Mouse (Mus musculus): Measurements from ENCODE around the gene D1Pas1. TPM values are rescaled to one million over a fixed set of nuclear protein-coding genes. Genes with fewer than 3 reads are reported as not detected.

The D1Pas1 gene
- total RNA-seq (2017), result 0.12 TPM in 1 of 2 replicates, not detected in the other

- no peak for ATAC-seq (ENCODE audit: extremely low read depth, insufficient number of reproducible peaks, low FRiP score, poor library complexity, severe bottlenecking)
These were observed at the start of gene D1Pas1 for GRCm38 (mm10) chr1:186967201-186967812. Gene D1Pas1, plus strand, starts transcription at chr1:186967416.

- ATAC-seq (ENCODE audit: extremely low read depth, insufficient number of reproducible peaks, low FRiP score, poor library complexity, severe bottlenecking), result no peak
These were observed 44.5 kb upstream of the D1Pas1 start for GRCm38 (mm10) chr1:186922489-186923370.

GRCm38 (mm10) chr1:186924027-186924426 lies 43.2 kb upstream of the D1Pas1 start:
- no peak for ATAC-seq (ENCODE audit: extremely low read depth, insufficient number of reproducible peaks, low FRiP score, poor library complexity, severe bottlenecking)

- ATAC-seq (ENCODE audit: extremely low read depth, insufficient number of reproducible peaks, low FRiP score, poor library complexity, severe bottlenecking), result no peak
These were observed 41.8 kb upstream of the D1Pas1 start for GRCm38 (mm10) chr1:186925411-186925810.

GRCm38 (mm10) chr1:186926316-186926949 lies 40.8 kb upstream of the D1Pas1 start:
- no peak for ATAC-seq (ENCODE audit: extremely low read depth, insufficient number of reproducible peaks, low FRiP score, poor library complexity, severe bottlenecking)

GRCm38 (mm10) chr1:186926950-186927316 lies 40.3 kb upstream of the D1Pas1 start:
- ATAC-seq (ENCODE audit: extremely low read depth, insufficient number of reproducible peaks, low FRiP score, poor library complexity, severe bottlenecking), result no peak

GRCm38 (mm10) chr1:186927494-186927893 lies 39.7 kb upstream of the D1Pas1 start:
- no peak for ATAC-seq (ENCODE audit: extremely low read depth, insufficient number of reproducible peaks, low FRiP score, poor library complexity, severe bottlenecking)

- ATAC-seq (ENCODE audit: extremely low read depth, insufficient number of reproducible peaks, low FRiP score, poor library complexity, severe bottlenecking), result no peak
These were observed 36.9 kb upstream of the D1Pas1 start for GRCm38 (mm10) chr1:186930160-186930887.

GRCm38 (mm10) chr1:186930888-186931233 lies 36.4 kb upstream of the D1Pas1 start:
- no peak for ATAC-seq (ENCODE audit: extremely low read depth, insufficient number of reproducible peaks, low FRiP score, poor library complexity, severe bottlenecking)

GRCm38 (mm10) chr1:186934205-186934604 lies 33.0 kb upstream of the D1Pas1 start:
- no peak for ATAC-seq (ENCODE audit: extremely low read depth, insufficient number of reproducible peaks, low FRiP score, poor library complexity, severe bottlenecking)

- ATAC-seq (ENCODE audit: extremely low read depth, insufficient number of reproducible peaks, low FRiP score, poor library complexity, severe bottlenecking), result no peak
These were observed 14.8 kb upstream of the D1Pas1 start for GRCm38 (mm10) chr1:186952381-186952780.

- no peak for ATAC-seq (ENCODE audit: extremely low read depth, insufficient number of reproducible peaks, low FRiP score, poor library complexity, severe bottlenecking)
These were observed 12.6 kb upstream of the D1Pas1 start for GRCm38 (mm10) chr1:186954591-186954990.

GRCm38 (mm10) chr1:186959380-186959779 lies 7.8 kb upstream of the D1Pas1 start:
- no peak for ATAC-seq (ENCODE audit: extremely low read depth, insufficient number of reproducible peaks, low FRiP score, poor library complexity, severe bottlenecking)

GRCm38 (mm10) chr1:186964143-186964875 lies 2.9 kb upstream of the D1Pas1 start:
- ATAC-seq (ENCODE audit: extremely low read depth, insufficient number of reproducible peaks, low FRiP score, poor library complexity, severe bottlenecking), result no peak

GRCm38 (mm10) chr1:186967926-186968325 lies 710 bp downstream of the D1Pas1 start:
- no peak for ATAC-seq (ENCODE audit: extremely low read depth, insufficient number of reproducible peaks, low FRiP score, poor library complexity, severe bottlenecking)

GRCm38 (mm10) chr1:186976937-186977540 lies 9.8 kb downstream of the D1Pas1 start:
- no peak for ATAC-seq (ENCODE audit: extremely low read depth, insufficient number of reproducible peaks, low FRiP score, poor library complexity, severe bottlenecking)

GRCm38 (mm10) chr1:186977801-186978200 lies 10.6 kb downstream of the D1Pas1 start:
- no peak for ATAC-seq (ENCODE audit: extremely low read depth, insufficient number of reproducible peaks, low FRiP score, poor library complexity, severe bottlenecking)

GRCm38 (mm10) chr1:186979465-186979864 lies 12.2 kb downstream of the D1Pas1 start:
- no peak for ATAC-seq (ENCODE audit: extremely low read depth, insufficient number of reproducible peaks, low FRiP score, poor library complexity, severe bottlenecking)

Measured in neutrophil, adult 5-6 weeks (primary cell).